Mouse (Mus musculus): ENCODE data around the gene Coq5. TPM values are rescaled to one million over a fixed set of nuclear protein-coding genes. Genes with fewer than 3 reads are reported as not detected.

Coq5 gene
- total RNA-seq (2021), result 10 to 100 TPM; 36.4 to 37.1 TPM

- intact Hi-C loops (cut with DNase I), result no loop called here
- DNase-seq (ENCODE audit: extremely low spot score in 1 of 2, low spot score in 2 of 2), result peak; percentile 76 to 92
Measured at GRCm38 (mm10) chr5:115279226-115280049, at the start of gene Coq5. TSS of gene Coq5 (plus strand) at chr5:115279666.

GRCm38 (mm10) chr5:115230830-115231551, 48.5 kb upstream of the Coq5 start:
- intact Hi-C loops (cut with DNase I), result loop anchor here (5.0 kb wide), 2 partner anchors 39 to 59 kb away; partner anchors contain the start of gene Cabp1
- DNase-seq (ENCODE audit: extremely low spot score in 1 of 2, low spot score in 2 of 2), result peak in 1 of 2 experiments; percentile 71

DNA sequence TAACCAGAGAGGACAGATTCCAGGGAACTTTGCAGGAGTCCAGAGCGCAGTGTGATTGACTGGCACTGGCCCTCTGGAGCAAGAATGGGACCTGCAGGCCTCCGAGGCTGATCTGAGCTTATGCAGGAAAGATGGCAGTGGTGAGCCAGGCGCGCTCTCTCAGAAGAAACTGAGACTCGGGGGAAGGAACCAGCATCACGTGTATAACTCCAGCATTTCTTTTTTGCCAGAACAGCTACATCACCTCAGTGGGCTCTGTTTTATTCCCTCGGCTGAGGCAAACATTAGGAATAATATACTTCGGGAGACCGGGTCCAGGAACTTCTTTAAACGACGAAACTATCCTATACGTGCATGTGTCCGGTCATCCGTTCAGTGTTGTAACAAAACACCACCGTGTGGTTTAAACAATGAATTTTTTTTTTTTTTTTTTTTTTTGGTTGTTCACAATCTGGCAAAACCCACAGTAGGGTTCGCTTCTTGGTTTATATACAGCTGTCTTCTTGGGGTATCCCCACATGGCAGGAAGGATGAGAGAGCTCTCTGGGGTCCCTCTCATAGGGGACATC, 47.8 kb upstream of the Coq5 start:
- no peak for DNase-seq (ENCODE audit: extremely low spot score in 1 of 2, low spot score in 2 of 2)
- intact Hi-C loops (cut with DNase I), result loop anchor here (5.0 kb wide), 2 partner anchors 39 to 59 kb away; partner anchors contain the start of gene Cabp1

- no peak for DNase-seq (ENCODE audit: extremely low spot score in 1 of 2, low spot score in 2 of 2)
- intact Hi-C loops (cut with DNase I), result loop anchor here (5.0 kb wide), 2 partner anchors 40 to 60 kb away; partner anchors contain the start of gene Cabp1
Measured at GRCm38 (mm10) chr5:115232516-115232915, 47.0 kb upstream of the Coq5 start.

- intact Hi-C loops (cut with DNase I), result loop anchor here (5.0 kb wide), 2 partner anchors 41 to 61 kb away; partner anchors contain the start of gene Cabp1
- no peak for DNase-seq (ENCODE audit: extremely low spot score in 1 of 2, low spot score in 2 of 2)
Measured at GRCm38 (mm10) chr5:115233031-115233780, 46.3 kb upstream of the Coq5 start.

DNA sequence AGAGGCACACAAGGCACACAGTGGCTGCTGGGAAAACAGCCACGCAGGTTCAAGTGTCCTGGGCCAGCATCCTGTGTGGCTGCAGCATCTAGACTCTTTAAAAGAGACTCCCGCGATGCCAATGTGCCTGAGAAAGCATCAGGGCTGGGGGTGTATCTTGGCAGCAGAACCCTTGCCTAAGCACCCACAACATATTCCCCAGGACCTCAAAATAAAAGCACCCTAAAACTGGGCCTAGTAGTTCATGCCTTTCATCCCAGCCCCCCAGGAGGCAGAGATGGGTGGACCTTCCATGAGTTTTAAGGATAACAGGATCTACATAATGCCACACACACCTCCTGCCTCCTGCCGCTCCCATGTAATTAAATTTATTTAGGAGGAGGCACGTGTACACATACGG, 44.9 kb upstream of the Coq5 start:
- DNase-seq (ENCODE audit: extremely low spot score in 1 of 2, low spot score in 2 of 2), result no peak
- intact Hi-C loops (cut with DNase I), result loop anchor here (5.0 kb wide), 2 partner anchors 42 to 62 kb away; partner anchors contain the start of gene Cabp1

- DNase-seq (ENCODE audit: extremely low spot score in 1 of 2, low spot score in 2 of 2), result peak; percentile 57 to 85
- intact Hi-C loops (cut with DNase I), result loop anchor here (5.0 kb wide), 2 partner anchors 108 to 258 kb away; no protein-coding TSS in a partner anchor
Measured at GRCm38 (mm10) chr5:115235323-115235771, 44.1 kb upstream of the Coq5 start.

DNA sequence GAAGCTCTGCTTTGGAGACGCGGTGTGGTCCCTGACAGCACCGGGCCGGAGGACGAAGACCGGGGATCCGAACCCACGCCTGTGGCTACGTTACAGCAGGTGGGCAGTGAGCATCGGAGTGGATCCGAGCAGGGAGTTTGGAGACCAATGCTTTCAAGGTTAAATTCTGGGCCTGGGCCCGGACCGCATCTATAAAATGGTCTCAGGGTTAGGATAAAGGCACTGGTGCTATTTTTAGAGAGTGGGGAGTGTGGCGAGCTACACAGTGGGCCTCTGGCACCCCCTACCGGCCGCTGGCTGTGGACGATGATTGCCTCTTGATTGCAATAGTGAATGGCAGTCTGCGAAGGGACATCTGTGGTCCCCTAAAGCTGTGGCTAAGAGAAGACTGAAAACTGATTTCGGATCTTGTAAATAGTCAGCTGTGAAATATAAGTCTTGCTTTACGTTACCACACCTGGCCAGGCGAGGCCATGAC, 43.6 kb upstream of the Coq5 start, which contains the start of gene Pop5:
Gene Pop5 (plus strand): TSS at position 51 of the 478 bp plus-strand sequence.
- peak; percentile 88 to 92 for DNase-seq (ENCODE audit: extremely low spot score in 1 of 2, low spot score in 2 of 2)
- intact Hi-C loops (cut with DNase I), result loop anchor here (5.0 kb wide), 2 partner anchors 109 to 259 kb away; no protein-coding TSS in a partner anchor

GRCm38 (mm10) chr5:115237803-115238728, 41.4 kb upstream of the Coq5 start:
- peak; percentile 84 to 94 for DNase-seq (ENCODE audit: extremely low spot score in 1 of 2, low spot score in 2 of 2)
- intact Hi-C loops (cut with DNase I), result loop anchor here (5.0 kb wide), 2 partner anchors 111 to 261 kb away; no protein-coding TSS in a partner anchor

DNA sequence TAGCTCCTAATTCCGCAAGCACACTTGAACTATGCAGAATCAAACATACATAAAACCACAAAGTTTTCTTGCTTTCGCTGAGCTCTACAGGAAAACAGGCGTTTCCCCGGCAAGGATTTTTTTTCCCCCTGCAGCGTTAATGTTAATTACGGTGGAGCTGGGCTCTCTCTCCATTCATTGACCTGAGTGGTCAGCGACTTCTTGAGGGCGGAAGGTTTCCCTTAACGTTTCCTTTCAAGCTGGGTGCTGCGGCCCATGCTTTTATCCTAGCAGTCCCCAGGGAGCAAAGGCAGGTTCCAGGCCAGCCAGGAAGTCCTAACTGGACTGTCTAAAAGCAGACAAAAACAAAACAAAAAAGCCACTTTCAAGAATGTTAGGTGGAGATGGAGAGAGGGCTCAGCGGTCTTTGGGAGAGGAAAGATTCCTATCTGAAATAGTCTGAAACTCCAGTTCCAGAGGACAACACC, 40.7 kb upstream of the Coq5 start:
- intact Hi-C loops (cut with DNase I), result loop anchor here (5.0 kb wide), 2 partner anchors 111 to 261 kb away; no protein-coding TSS in a partner anchor
- DNase-seq (ENCODE audit: extremely low spot score in 1 of 2, low spot score in 2 of 2), result peak in 1 of 2 experiments; percentile 69

DNA sequence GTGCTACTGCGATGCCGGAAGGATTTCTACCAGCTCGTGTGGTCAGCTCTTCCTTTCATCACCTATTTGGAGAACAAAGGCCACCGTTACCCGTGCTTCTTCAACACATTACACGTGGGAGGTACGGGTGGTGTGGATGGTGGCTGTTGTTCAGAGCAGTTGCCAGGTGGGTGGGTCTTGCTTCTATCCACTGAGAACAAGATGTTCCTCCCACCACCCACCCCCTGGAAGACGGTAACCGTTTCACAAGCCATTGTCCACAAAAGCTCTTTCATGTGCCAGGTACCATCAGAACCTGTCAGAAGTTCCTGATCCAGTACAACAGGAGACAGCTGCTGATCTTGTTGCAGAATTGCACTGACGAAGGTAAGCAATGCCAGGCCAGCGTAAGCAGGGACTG, 39.3 kb upstream of the Coq5 start:
- peak in 1 of 2 experiments; percentile 22 for DNase-seq (ENCODE audit: extremely low spot score in 1 of 2, low spot score in 2 of 2)
- intact Hi-C loops (cut with DNase I), result no loop called here

GRCm38 (mm10) chr5:115255472-115255871, 24.0 kb upstream of the Coq5 start:
- intact Hi-C loops (cut with DNase I), result no loop called here
- no peak for DNase-seq (ENCODE audit: extremely low spot score in 1 of 2, low spot score in 2 of 2)

GRCm38 (mm10) chr5:115256909-115257546, 22.4 kb upstream of the Coq5 start:
- intact Hi-C loops (cut with DNase I), result no loop called here
- DNase-seq (ENCODE audit: extremely low spot score in 1 of 2, low spot score in 2 of 2), result peak in 1 of 2 experiments; percentile 13

- intact Hi-C loops (cut with DNase I), result no loop called here
- DNase-seq (ENCODE audit: extremely low spot score in 1 of 2, low spot score in 2 of 2), result peak in 1 of 2 experiments; percentile 20
Measured at GRCm38 (mm10) chr5:115260356-115260755, 19.1 kb upstream of the Coq5 start.

DNA sequence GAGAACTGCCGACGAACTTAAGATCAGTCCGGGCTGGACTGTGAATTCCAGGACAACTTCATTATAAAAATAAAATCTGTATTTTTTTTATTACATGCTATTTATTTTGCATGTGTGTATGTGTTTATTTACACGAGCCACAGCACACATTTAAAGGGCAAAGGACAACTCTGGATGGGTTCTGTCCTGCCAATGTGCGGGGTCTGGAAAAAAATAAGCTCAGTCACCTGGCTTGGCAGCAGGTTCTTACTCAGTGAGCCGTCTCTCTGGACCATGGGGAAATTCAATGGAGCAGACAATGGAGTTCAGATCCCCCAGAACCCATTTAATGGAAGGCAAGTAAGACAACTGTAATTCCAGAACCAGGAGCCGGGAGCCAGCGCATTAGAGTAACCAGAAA, 18.3 kb upstream of the Coq5 start:
- intact Hi-C loops (cut with DNase I), result no loop called here
- no peak for DNase-seq (ENCODE audit: extremely low spot score in 1 of 2, low spot score in 2 of 2)

DNA sequence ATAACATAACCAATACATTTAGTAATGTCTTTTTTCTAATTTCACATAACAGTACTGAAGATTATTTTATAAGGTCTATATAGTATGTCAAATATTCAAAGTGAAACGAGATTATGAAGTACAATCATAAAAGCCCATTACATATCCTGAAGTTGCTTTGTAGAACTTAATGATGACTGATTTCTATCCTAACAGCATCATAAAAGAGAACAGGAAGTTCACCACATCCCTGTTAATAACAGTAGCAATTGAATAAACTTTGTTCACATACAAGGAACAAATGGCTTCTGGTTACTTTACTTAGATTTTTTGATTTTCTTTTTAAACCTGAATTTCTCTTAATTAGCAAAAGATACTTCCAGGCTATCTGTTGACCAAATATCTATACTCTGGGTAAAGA, 17.6 kb upstream of the Coq5 start:
- DNase-seq (ENCODE audit: extremely low spot score in 1 of 2, low spot score in 2 of 2), result no peak
- intact Hi-C loops (cut with DNase I), result no loop called here
